Mouse (Mus musculus): ENCODE results near the gene Ntn5. TPM values are rescaled to one million over a fixed set of nuclear protein-coding genes. Genes with fewer than 3 reads are reported as not detected.

Ntn5 gene
- polyA plus RNA-seq, 1 experiment, result 5.5 TPM

GRCm38 (mm10) chr7:45721642-45722347 lies 38.0 kb downstream of the Ntn5 start:
- no peak overlapping the region for H3K4me3 ChIP-seq (replicated peaks; ENCODE audit: extremely low read depth, low read depth, low read length)
- WGBS, result 69% methylated on average over 13 of the region's 13 CpGs
- TF ChIP-seq POLR2A (IDR thresholded peaks at IDR 0.05; ENCODE audit: borderline replicate concordance, extremely low read depth, low read depth, low read length) (no peak), CTCF (IDR thresholded peaks at IDR 0.05; ENCODE audit: insufficient read depth, low read length) (no peak)
- DNase-seq, result no peak
- H3K4me1 ChIP-seq (ENCODE audit: control insufficient read depth, insufficient read depth, low read length), result peaks cover 8% of the 10 kb centered on the region

- no peak for DNase-seq
- Histone ChIP-seq H3K4me3 (replicated peaks; ENCODE audit: extremely low read depth, low read depth, low read length) (no peak overlapping the region), H3K4me1 (ENCODE audit: control insufficient read depth, insufficient read depth, low read length) (peaks cover 8% of the 10 kb centered on the region)
- WGBS, result 71% methylated on average over 13 of the region's 13 CpGs
- TF ChIP-seq CTCF (IDR thresholded peaks at IDR 0.05; ENCODE audit: insufficient read depth, low read length) (no peak), POLR2A (IDR thresholded peaks at IDR 0.05; ENCODE audit: borderline replicate concordance, extremely low read depth, low read depth, low read length) (no peak)
Measured at GRCm38 (mm10) chr7:45722348-45722713, 38.5 kb downstream of the Ntn5 start.

GRCm38 (mm10) chr7:45723301-45723700 lies 39.5 kb downstream of the Ntn5 start:
- WGBS, result 82% methylated on average over 4 of the region's 4 CpGs
- TF ChIP-seq CTCF (IDR thresholded peaks at IDR 0.05; ENCODE audit: insufficient read depth, low read length), result no peak
- TF ChIP-seq POLR2A (IDR thresholded peaks at IDR 0.05; ENCODE audit: borderline replicate concordance, extremely low read depth, low read depth, low read length), result no peak
- Histone ChIP-seq H3K4me1 (ENCODE audit: control insufficient read depth, insufficient read depth, low read length) (peaks cover 8% of the 10 kb centered on the region), H3K4me3 (replicated peaks; ENCODE audit: extremely low read depth, low read depth, low read length) (no peak overlapping the region)
- DNase-seq, result no peak

- WGBS, result 87% methylated on average over 14 of the region's 14 CpGs
- DNase-seq, result no peak
Measured at GRCm38 (mm10) chr7:45723781-45724180, 40.0 kb downstream of the Ntn5 start.

GRCm38 (mm10) chr7:45725151-45725550 lies 41.3 kb downstream of the Ntn5 start:
- no peak for DNase-seq
- Histone ChIP-seq H3K4me1 (ENCODE audit: control insufficient read depth, insufficient read depth, low read length) (no peaks in the 10 kb centered on the region; the same call in 1 of the 2 replicates), H3K4me3 (replicated peaks; ENCODE audit: extremely low read depth, low read depth, low read length) (no peak overlapping the region)
- 87% methylated on average over 9 of the region's 9 CpGs for WGBS
- TF ChIP-seq POLR2A (IDR thresholded peaks at IDR 0.05; ENCODE audit: borderline replicate concordance, extremely low read depth, low read depth, low read length), result no peak
- TF ChIP-seq CTCF (IDR thresholded peaks at IDR 0.05; ENCODE audit: insufficient read depth, low read length), result no peak

More at GRCm38 (mm10) chr7:45723781-45724180, 40.0 kb downstream of the Ntn5 start:
- no peak overlapping the region for H3K4me3 ChIP-seq (replicated peaks; ENCODE audit: extremely low read depth, low read depth, low read length)
- peaks cover 5% of the 10 kb centered on the region for H3K4me1 ChIP-seq (ENCODE audit: control insufficient read depth, insufficient read depth, low read length)
- no peak for TF ChIP-seq CTCF (IDR thresholded peaks at IDR 0.05; ENCODE audit: insufficient read depth, low read length)
- TF ChIP-seq POLR2A (IDR thresholded peaks at IDR 0.05; ENCODE audit: borderline replicate concordance, extremely low read depth, low read depth, low read length), result no peak

- H3K4me1 ChIP-seq (ENCODE audit: control insufficient read depth, insufficient read depth, low read length), result no peaks in the 10 kb centered on the region
- 88% methylated on average over 11 of the region's 11 CpGs for WGBS
- H3K4me3 ChIP-seq (replicated peaks; ENCODE audit: extremely low read depth, low read depth, low read length), result no peak within 1 kb of the TSS
- no peak for DNase-seq
- TF ChIP-seq POLR2A (IDR thresholded peaks at IDR 0.05; ENCODE audit: borderline replicate concordance, extremely low read depth, low read depth, low read length) (no peak), CTCF (IDR thresholded peaks at IDR 0.05; ENCODE audit: insufficient read depth, low read length) (no peak)
Measured at GRCm38 (mm10) chr7:45725713-45726112, 41.9 kb downstream of the Ntn5 start, which contains the start of gene Spaca4. Gene Spaca4, minus strand, starts transcription at chr7:45725813.

GRCm38 (mm10) chr7:45726419-45726818 lies 42.6 kb downstream of the Ntn5 start:
- no peak overlapping the region for H3K4me3 ChIP-seq (replicated peaks; ENCODE audit: extremely low read depth, low read depth, low read length)
- TF ChIP-seq POLR2A (IDR thresholded peaks at IDR 0.05; ENCODE audit: borderline replicate concordance, extremely low read depth, low read depth, low read length), result no peak
- no peak for TF ChIP-seq CTCF (IDR thresholded peaks at IDR 0.05; ENCODE audit: insufficient read depth, low read length)
- 92% methylated on average over 10 of the region's 10 CpGs for WGBS
- no peak for DNase-seq
- no peaks in the 10 kb centered on the region for H3K4me1 ChIP-seq (ENCODE audit: control insufficient read depth, insufficient read depth, low read length)

- no peak overlapping the region for H3K4me3 ChIP-seq (replicated peaks; ENCODE audit: extremely low read depth, low read depth, low read length)
- H3K4me1 ChIP-seq (ENCODE audit: control insufficient read depth, insufficient read depth, low read length), result no peaks in the 10 kb centered on the region
- no peak for TF ChIP-seq CTCF (IDR thresholded peaks at IDR 0.05; ENCODE audit: insufficient read depth, low read length)
- no peak for TF ChIP-seq POLR2A (IDR thresholded peaks at IDR 0.05; ENCODE audit: borderline replicate concordance, extremely low read depth, low read depth, low read length)
- DNase-seq, result no peak
- 51% methylated on average over 3 of the region's 3 CpGs for WGBS
Measured at GRCm38 (mm10) chr7:45727625-45728024, 43.8 kb downstream of the Ntn5 start.

GRCm38 (mm10) chr7:45730727-45731431 lies 47.1 kb downstream of the Ntn5 start:
- no peak for DNase-seq
- 34% methylated on average over 16 of the region's 16 CpGs for WGBS
- H3K4me1 ChIP-seq (ENCODE audit: control insufficient read depth, insufficient read depth, low read length), result no peaks in the 10 kb centered on the region
- no peak overlapping the region for H3K4me3 ChIP-seq (replicated peaks; ENCODE audit: extremely low read depth, low read depth, low read length)
- no peak for TF ChIP-seq POLR2A (IDR thresholded peaks at IDR 0.05; ENCODE audit: borderline replicate concordance, extremely low read depth, low read depth, low read length)
- TF ChIP-seq CTCF (IDR thresholded peaks at IDR 0.05; ENCODE audit: insufficient read depth, low read length), result peak; percentile 37; the same call in 1 of the 2 replicates
